Mouse (Mus musculus): ENCODE data around the gene Sc5d.

Sc5d gene

DNA sequence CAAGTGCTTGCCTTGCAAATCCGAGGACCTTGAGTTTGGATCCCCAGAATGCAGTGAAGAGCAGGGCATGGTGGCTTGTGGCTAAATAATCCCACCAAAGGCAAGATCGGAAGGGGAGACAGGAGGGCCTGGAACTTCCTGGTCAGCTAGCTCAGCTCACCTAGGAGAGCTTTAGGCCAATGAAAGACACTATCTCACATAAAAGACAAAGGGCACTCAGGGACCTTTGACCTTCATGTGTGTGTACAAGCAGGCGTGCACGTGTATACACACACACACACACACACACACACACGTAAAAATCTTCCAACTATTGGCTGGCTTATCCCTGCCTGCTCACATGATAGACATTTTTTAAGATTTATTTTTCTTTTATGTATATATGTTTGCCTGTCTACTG, 3.6 kb downstream of the Sc5d start:
- no peak for DNase-seq (ENCODE audit: low spot score)

DNA sequence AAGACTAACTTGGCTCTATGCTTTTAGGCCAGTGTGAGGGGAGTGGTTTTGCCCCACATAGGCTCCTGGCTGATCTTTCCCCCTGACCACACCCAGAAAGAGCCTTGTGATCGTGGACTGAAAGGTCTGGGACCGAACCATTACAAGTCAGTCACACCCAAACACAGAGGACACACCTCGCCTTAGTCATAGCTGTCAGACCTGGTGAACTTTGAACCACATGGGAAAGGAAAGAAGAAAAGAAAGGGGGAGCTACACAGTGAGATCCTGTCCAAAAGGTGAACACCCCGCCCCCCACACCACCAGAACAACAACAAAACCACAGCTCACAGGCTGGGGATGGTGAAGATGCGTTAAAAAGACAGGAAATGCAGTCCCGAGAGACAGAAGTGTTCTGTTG, 14.9 kb downstream of the Sc5d start:
- DNase-seq (ENCODE audit: low spot score) = no peak

DNA sequence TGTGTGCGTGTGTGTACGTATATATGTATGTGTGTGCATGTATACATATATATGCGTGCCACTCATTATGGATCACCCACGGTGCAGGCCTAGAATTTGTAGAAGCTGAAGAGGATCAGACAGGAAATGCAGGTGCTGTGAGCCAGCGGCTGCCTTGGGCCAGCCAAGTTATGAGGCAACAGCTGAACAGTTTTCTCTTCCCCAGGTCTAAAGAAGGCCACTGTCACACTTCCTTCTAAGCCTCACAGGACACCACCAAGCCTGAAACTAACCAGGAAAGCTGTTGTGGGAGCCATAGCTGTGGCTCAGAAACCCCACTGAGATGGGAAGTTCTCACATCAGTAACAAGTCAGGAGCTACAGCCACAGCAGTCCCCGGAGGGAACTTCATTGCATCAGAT, 17.4 kb downstream of the Sc5d start:
- DNase-seq (ENCODE audit: low spot score) = no peak

DNA sequence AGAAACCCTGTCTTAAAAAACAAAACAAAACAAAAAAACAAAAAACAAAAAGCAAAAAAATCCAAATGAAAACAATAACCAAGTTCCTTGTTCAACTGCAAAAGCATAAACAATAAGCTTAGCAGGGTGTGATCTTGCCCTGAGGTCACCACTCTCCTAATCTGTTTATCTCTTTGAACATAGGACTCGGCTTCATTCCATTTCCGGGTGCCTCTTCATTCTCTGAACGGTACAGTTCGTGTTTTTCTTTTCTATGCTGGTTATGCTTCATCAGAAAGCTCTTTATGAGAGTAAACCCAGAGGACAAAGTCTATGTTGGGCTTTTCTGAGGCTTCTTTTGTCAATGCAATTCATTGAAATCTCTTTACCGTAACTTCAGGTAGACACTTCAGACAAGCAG, 19.9 kb downstream of the Sc5d start:
- no peak for DNase-seq (ENCODE audit: low spot score)

DNA sequence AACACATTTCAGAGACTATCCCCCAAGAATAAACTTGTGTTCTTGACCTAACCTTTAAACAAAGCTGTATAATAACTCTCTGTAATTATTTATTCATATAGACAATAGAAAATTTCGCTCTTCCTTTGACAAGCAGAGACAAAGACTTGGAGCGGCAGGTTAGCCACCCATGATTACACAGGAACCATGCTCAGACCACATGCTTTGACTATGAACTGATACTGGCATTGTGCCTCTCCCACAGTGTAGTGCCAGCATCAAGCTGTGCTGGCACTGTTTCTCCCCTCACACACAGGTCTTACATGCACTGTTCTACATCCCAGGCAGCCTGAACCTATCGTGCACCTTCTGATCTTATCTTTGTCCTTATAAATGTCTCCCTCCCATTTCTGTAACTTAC, 23.0 kb downstream of the Sc5d start:
- DNase-seq (ENCODE audit: low spot score) = no peak

DNA sequence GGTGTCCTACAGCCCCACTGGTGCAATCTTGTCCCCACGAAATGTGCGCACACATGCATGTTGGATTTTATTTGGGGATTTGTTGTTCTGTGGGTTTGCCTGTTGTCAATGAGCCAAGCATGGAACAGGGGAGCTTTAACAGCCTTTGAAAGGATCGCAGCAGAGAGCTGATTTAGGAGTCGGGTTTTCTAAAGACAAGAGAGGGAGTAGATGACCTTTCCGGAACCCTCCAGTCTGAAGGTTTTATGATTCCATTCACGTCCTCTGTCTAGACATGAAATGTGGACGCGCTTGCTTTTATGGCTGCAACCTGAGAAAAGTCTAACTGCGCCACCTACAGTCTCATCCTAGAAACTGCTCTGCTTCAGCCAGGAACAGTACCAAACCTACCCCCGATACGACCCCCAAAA, 23.5 kb downstream of the Sc5d start:
- peak; percentile 57 for DNase-seq (ENCODE audit: low spot score)

GRCm38 (mm10) chr9:42238827-42239226, 25.2 kb downstream of the Sc5d start:
- no peak for DNase-seq (ENCODE audit: low spot score)

GRCm38 (mm10) chr9:42231116-42231515, 32.9 kb downstream of the Sc5d start:
- no peak for DNase-seq (ENCODE audit: low spot score)

- DNase-seq (ENCODE audit: low spot score) = no peak
Observed at GRCm38 (mm10) chr9:42230333-42230732, 33.7 kb downstream of the Sc5d start.

DNA sequence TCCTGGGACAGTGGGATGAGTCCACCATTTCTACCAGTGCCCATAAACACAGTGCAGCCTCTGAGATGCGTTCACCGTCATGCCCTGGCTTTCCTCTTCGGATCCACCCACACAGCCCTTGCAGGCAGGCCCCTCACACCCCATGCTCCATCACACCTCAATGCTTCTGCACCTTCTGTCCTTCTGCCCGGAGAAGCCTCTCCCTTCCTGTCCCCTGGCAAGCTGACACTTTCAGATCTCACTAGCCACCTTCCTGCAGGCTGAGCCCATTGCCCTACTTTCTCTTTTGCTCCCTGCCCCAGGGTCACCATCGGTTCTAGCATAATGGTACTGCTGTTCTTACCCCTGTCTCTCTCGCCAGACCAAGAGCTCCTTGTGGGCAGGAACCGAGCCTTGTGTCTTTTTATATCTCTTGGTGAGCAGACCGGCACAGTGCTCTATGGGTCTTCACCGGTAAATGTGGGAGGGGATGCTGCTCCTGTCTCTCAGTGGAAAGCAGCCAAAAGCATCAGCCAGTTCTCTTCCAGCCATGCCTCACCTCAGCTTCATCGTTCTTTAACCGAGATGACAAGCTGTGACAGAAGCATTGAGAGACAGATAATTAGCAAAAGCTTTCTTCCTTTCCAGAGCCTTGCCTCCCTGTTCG, 34.5 kb downstream of the Sc5d start:
- no peak for DNase-seq (ENCODE audit: low spot score)

DNA sequence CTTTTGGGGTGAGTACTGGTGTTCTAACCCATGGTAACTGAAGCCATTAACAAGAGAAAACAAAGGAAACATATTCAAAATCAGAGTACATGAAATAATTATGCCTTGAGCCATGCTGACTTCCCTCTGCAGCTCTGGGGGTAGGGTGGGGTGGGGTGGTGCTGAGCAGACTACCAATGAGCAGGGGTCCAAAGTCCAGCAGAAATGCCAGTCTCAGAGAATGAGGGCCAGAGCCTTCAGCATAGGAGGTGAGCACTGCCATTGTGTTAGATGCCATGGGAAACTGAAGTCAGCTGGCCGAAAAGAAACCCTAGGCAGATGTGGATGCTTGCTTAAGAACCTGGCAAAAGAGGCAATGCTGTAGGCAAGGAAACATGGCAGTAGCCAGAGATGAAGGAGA, 36.3 kb downstream of the Sc5d start:
- no peak for DNase-seq (ENCODE audit: low spot score)

DNA sequence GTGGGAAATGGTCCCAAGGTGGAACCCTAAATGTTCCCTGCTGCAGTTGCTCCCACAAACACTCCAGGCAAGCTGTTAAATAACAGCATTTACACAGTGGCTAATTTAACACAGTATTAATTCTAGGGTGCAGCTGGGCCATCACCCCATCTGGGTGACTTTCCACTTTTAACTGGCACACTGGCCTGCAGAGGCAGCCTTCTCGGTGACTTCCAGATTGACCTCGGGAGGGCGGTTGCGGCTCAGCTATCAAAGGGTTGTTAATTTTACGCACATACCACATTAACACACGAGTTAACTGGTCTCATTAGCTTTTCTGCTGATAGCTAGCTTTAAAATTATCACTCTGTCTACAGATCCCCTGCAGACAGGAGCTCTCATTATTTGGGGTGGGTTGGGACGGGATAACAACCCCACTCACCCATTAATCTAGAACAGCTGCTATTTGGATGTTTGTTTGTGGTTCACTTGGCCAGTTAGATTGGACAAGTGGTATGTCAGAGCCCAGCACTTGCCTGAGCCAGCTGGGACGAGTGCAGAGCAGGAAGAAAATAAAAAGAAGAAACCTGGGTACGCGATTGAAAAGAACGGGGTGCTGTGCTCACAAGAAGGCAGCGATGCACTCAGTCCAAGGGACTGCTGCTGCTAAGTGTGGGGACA, 44.9 kb downstream of the Sc5d start:
- no peak for DNase-seq (ENCODE audit: low spot score)

- peak; percentile 53 for DNase-seq (ENCODE audit: low spot score)
Observed at GRCm38 (mm10) chr9:42217685-42218084, 46.4 kb downstream of the Sc5d start.

DNA sequence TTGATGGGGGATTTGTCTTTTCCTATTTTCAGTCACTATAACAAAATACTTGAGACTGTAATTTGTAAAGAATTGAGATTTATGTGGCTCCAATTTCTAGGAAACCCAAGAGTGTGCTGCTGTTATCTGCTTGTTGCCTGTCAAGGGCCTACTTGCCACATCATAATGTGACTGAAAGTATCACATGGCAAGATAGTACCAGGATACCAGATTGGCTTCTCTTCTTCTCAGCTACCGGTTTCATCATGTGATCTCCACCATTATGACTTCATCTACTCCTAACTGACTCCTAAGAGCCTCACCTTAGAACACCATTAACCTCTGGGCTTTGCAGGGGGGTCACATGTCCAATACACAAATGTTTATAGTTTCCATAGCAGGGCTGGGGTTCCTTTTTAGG, 49.9 kb downstream of the Sc5d start:
- DNase-seq (ENCODE audit: low spot score) = no peak

DNA sequence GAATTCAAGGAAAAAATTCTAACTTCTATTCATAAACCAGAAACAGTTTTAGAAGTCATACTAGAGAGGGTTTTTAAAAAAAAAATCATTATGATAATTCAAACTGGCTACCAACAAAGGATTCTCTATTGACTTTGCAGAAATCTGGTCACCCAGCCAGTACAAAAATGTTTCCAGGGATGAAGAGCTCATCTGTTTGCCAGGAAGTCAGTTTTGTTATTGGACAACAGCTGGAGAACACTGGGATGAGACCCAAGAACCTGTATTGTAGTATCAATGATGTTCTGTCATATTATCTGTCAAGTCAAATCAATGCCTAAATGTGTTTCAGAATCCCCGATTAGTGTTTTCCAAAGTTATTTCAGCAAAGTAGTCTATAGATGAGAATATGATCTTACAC, 50.9 kb downstream of the Sc5d start:
- DNase-seq (ENCODE audit: low spot score) = no peak

DNA sequence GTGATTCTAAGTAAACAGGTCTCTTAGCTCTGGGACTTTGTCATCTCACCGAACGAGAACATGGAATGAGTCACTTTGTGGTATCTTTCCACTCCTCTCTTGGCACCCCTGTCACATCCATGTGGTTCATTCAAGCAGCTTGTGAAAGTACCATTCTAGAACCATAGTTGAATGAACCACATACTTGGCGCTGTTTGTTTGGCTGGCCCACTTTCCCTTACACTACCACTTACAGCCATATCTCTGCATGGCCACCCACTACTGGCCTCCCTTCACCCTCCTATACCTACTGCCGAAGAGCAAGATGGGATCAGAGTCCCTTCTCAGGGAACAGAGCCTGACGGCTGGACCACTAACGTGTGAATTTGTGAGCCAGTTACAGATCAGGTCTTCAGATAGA, 54.4 kb downstream of the Sc5d start:
- DNase-seq (ENCODE audit: low spot score) = no peak

GRCm38 (mm10) chr9:42208463-42208862, 55.6 kb downstream of the Sc5d start:
- DNase-seq (ENCODE audit: low spot score) = no peak

- DNase-seq (ENCODE audit: low spot score) = no peak
Observed at GRCm38 (mm10) chr9:42206750-42207149, 57.3 kb downstream of the Sc5d start.

- no peak for DNase-seq (ENCODE audit: low spot score)
Observed at GRCm38 (mm10) chr9:42202271-42202670, 61.8 kb downstream of the Sc5d start.

Data from urinary bladder, postnatal 25 days (tissue).